Mouse (Mus musculus) central nervous system, embryonic 11.5 days (tissue): Measurements from ENCODE around the gene Prr14. TPM values are rescaled to one million over a fixed set of nuclear protein-coding genes. Genes with fewer than 3 reads are reported as not detected.

Experiments used
- polyA plus RNA-seq: library from polyadenylated mRNA; depleted of rRNA; stranded (reverse); fragments of >200 nt; gene quantifications from 2 replicates; pipeline ENCODE4 v1.2.3, GENCODE M21; 2012; rRNA removed

Prr14 gene
- polyA plus RNA-seq, result 68.6 and 71.9 TPM in 2 replicates

GRCm38 (mm10) chr7:127459311-127459710 lies at the start of gene Prr14:
Gene Prr14, plus strand, starts transcription at chr7:127459611.

GRCm38 (mm10) chr7:127421388-127422191 lies 37.8 kb upstream of the Prr14 start, which contains the start of gene Zfp688:
Gene Zfp688, minus strand, starts transcription at chr7:127422068.

GRCm38 (mm10) chr7:127448521-127449300 lies 10.7 kb upstream of the Prr14 start, which contains the start of gene Zfp689:
Gene Zfp689, minus strand, starts transcription at chr7:127449158.

GRCm38 (mm10) chr7:127478635-127479317 lies 19.4 kb downstream of the Prr14 start, which contains the start of gene Fbrs:
Gene Fbrs, plus strand, starts transcription at chr7:127479199.

GRCm38 (mm10) chr7:127511808-127512230 lies 52.4 kb downstream of the Prr14 start, which contains the start of gene Srcap:
Gene Srcap, plus strand, starts transcription at chr7:127511983.

GRCm38 (mm10) chr7:127519284-127519683 lies 59.9 kb downstream of the Prr14 start, which contains the start of gene Gm42715:
Gene Gm42715, plus strand, starts transcription at chr7:127519584.

Other genes starting within 250 kb of the Prr14 start
- 33.8 and 38.9 TPM in 2 replicates for gene Zfp553, start 226.6 kb upstream of the Prr14 start, polyA plus RNA-seq
- gene Sept1, start 226.5 kb upstream of the Prr14 start, polyA plus RNA-seq, result 35.5 and 61.6 TPM in 2 replicates
- 66.0 and 76.1 TPM in 2 replicates for gene Zfp771, start 215.3 kb upstream of the Prr14 start, polyA plus RNA-seq
- gene Dctpp1, start 198.9 kb upstream of the Prr14 start, polyA plus RNA-seq, result 125 and 147 TPM in 2 replicates
- gene Sephs2, start 185.6 kb upstream of the Prr14 start, polyA plus RNA-seq, result 31.3 and 38.0 TPM in 2 replicates
- gene Itgal, start 163.4 kb upstream of the Prr14 start, polyA plus RNA-seq, result 1.0 and 1.4 TPM in 2 replicates
- gene Zfp768, start 114.0 kb upstream of the Prr14 start, polyA plus RNA-seq, result 33.5 and 37.3 TPM in 2 replicates
- 7.2 and 7.9 TPM in 2 replicates for gene Zfp747, start 83.6 kb upstream of the Prr14 start, polyA plus RNA-seq
- 2.7 and 3.5 TPM in 2 replicates for gene 9130019O22Rik, start 72.4 kb upstream of the Prr14 start, polyA plus RNA-seq
- gene E430018J23Rik, start 66.0 kb upstream of the Prr14 start, polyA plus RNA-seq, result 5.4 and 7.4 TPM in 2 replicates
- gene Zfp764, start 52.8 kb upstream of the Prr14 start, polyA plus RNA-seq, result 4.3 and 5.6 TPM in 2 replicates
- 18.0 and 18.7 TPM in 2 replicates for gene Zfp688, start 37.5 kb upstream of the Prr14 start, polyA plus RNA-seq
- gene Zfp689, start 10.5 kb upstream of the Prr14 start, polyA plus RNA-seq, result 10.8 and 12.9 TPM in 2 replicates
- gene Fbrs, start 19.6 kb downstream of the Prr14 start, polyA plus RNA-seq, result 31.3 and 33.7 TPM in 2 replicates
- 27.1 and 30.8 TPM in 2 replicates for gene Srcap, start 52.4 kb downstream of the Prr14 start, polyA plus RNA-seq
- 28.0 and 80.1 TPM in 2 replicates for gene Gm42715, start 60.0 kb downstream of the Prr14 start, polyA plus RNA-seq
- gene Tmem265, start 101.8 kb downstream of the Prr14 start, polyA plus RNA-seq, result 0.14 TPM in 1 of 2 replicates, not detected in the other
- 79.1 and 101 TPM in 2 replicates for gene Phkg2, start 113.7 kb downstream of the Prr14 start, polyA plus RNA-seq
- gene Ccdc189, start 129.0 kb downstream of the Prr14 start, polyA plus RNA-seq, result 13.9 and 14.3 TPM in 2 replicates
- gene Rnf40, start 129.2 kb downstream of the Prr14 start, polyA plus RNA-seq, result 53.8 and 65.4 TPM in 2 replicates
- 37.7 and 70.8 TPM in 2 replicates for gene Zfp629, start 156.2 kb downstream of the Prr14 start, polyA plus RNA-seq
- 60.0 and 95.8 TPM in 2 replicates for gene Bcl7c, start 249.3 kb downstream of the Prr14 start, polyA plus RNA-seq